Mouse (Mus musculus) liver, adult 2 months (tissue): ENCODE data around the gene Scmh1.
"Not testable (repeated sequence)": the region's sequence is repeated elsewhere in the genome, so short reads cannot be mapped to it uniquely, and the experiment has no call there.

ENCODE experiments used
- CTCF ChIP-seq: fragments of 200-500 bp; IDR thresholded peaks from 2 replicates; pipeline ENCODE4 v1.5.1; 2011; ENCODE audit warnings: low read depth, low read length, control low read depth
- POLR2A ChIP-seq: fragments of 200-500 bp; IDR thresholded peaks from 2 replicates; pipeline ENCODE4 v1.6.1; 2011; ENCODE audit warnings: low read length, control low read depth; ENCODE audit not compliant: insufficient read depth; ENCODE audit errors: extremely low read depth

DNA sequence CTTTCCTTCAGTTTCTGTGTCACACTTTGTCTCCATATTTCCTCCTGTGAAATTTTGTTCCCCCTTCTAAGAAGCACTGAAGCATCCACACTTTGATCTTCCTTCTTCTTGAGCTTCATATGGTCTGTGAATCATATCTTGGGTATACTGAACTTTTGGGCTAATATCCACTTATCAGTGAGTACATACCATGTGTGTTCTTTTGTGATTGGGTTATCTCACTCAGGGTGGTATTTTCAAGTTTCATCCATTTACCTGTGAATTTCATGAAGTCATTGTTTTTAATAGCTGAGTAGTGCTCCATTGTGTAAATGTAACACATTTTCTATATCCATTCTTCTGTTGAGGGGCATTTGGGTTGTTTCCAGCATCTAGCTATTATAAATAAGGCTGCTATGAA is 3.0 kb upstream of the Scmh1 start:
- not testable (repeated sequence) for TF ChIP-seq POLR2A, CTCF
